Mouse (Mus musculus) forebrain, postnatal 0 days (tissue): ENCODE data around the gene Jund. TPM values are rescaled to one million over a fixed set of nuclear protein-coding genes. Genes with fewer than 3 reads are reported as not detected.

Experiments used
- ATAC-seq: fragments of 200-750 bp; cut with Nextera tagmentation; 2 replicates; pipeline ENCODE4 v1.8.0; 2017; ENCODE audit warnings: mild to moderate bottlenecking, moderate library complexity
- DNase-seq: peaks from one replicate; pipeline ENCODE4 v3.0.0-alpha.2; 2015
- H3K27ac ChIP-seq: fragments of 300-500 bp; sonication (generic); 2 replicates; pipeline ENCODE4 v1.5.1; 2014; ENCODE audit warnings: low read depth, mild to moderate bottlenecking, antibody characterized with exemption, low read length, moderate library complexity, mixed read lengths
- H3K27me3 ChIP-seq: fragments of 300-500 bp; sonication (generic); 2 replicates; pipeline ENCODE4 v1.6.1; 2014; ENCODE audit warnings: mild to moderate bottlenecking, low read length, mixed read lengths; ENCODE audit not compliant: insufficient read depth
- H3K36me3 ChIP-seq: fragments of 300-500 bp; sonication (generic); 2 replicates; pipeline ENCODE4 v1.6.1; 2014; ENCODE audit warnings: mild to moderate bottlenecking, moderate library complexity; ENCODE audit not compliant: insufficient read depth
- H3K4me1 ChIP-seq: fragments of 300-500 bp; sonication (generic); 2 replicates; pipeline ENCODE4 v1.6.1; 2014; ENCODE audit warnings: antibody characterized with exemption; ENCODE audit not compliant: insufficient read depth
- H3K4me2 ChIP-seq: fragments of 300-500 bp; sonication (generic); 2 replicates; pipeline ENCODE4 v1.6.1; 2014; ENCODE audit warnings: low read depth, mild to moderate bottlenecking, moderate library complexity
- H3K4me3 ChIP-seq: fragments of 300-500 bp; sonication (generic); 2 replicates; pipeline ENCODE4 v1.5.1; 2014; ENCODE audit warnings: low read depth, low read length, mixed read lengths
- H3K9ac ChIP-seq: fragments of 300-500 bp; sonication (generic); 2 replicates; pipeline ENCODE4 v1.6.1; 2014; ENCODE audit warnings: mild to moderate bottlenecking
- H3K9me3 ChIP-seq: fragments of 300-500 bp; sonication (generic); 2 replicates; pipeline ENCODE4 v1.6.1; 2016; ENCODE audit warnings: low read length
- CTCF ChIP-seq: sonication (generic); IDR thresholded peaks from 2 replicates; pipeline ENCODE4 v1.5.1; 2016; ENCODE audit warnings: antibody characterized with exemption, control low read depth, low read depth
- WGBS: fragments of 180-500 bp; shearing (Covaris S2); extraction: QIAGEN DNeasy Blood & Tissue Kit; methylation state at CpG from one replicate; pipeline ENCODE4 v1.1.7; 2014; 5-methylcytosine and 5-hydroxymethylcytosine counted together
- polyA plus RNA-seq: library from polyadenylated mRNA; unstranded; fragments of >200 nt; fragmentation: Nextera tagmentation; extraction: Ambion mirVana; gene quantifications from 2 replicates; pipeline ENCODE4 v1.2.1, GENCODE M21; 2015
- total RNA-seq: library from RNA; depleted of rRNA; stranded (reverse); fragments of >200 nt; gene quantifications from 2 replicates; pipeline ENCODE4 v1.2.3, GENCODE M21; 2014

Jund gene
- total and polyA plus RNA-seq, 2 experiments from 2014 or later: 114 to 392 TPM

- H3K27me3 ChIP-seq: no peaks in the 10 kb centered on the region
- TF ChIP-seq CTCF: no peak
- WGBS: 85% methylated on average over 3 of the region's 3 CpGs
Observed at GRCm38 (mm10) chr8:70664631-70665030, 34.1 kb upstream of the Jund start.

GRCm38 (mm10) chr8:70665599-70665998 is 33.1 kb upstream of the Jund start:
- Histone ChIP-seq H3K36me3 (no peaks in the 10 kb centered on the region), H3K4me2 (no peak overlapping the region), H3K4me3 (no peak overlapping the region), H3K27ac (no peak overlapping the region), H3K27me3 (no peaks in the 10 kb centered on the region), H3K9ac (no peak overlapping the region), H3K9me3 (no peaks in the 10 kb centered on the region), H3K4me1 (no peaks in the 10 kb centered on the region)
- no peak for ATAC-seq
- WGBS: 86% methylated on average over 2 of the region's 2 CpGs
- DNase-seq: no peak
- TF ChIP-seq CTCF: no peak

More at GRCm38 (mm10) chr8:70664631-70665030, 34.1 kb upstream of the Jund start:
- no peaks in the 10 kb centered on the region for H3K36me3 ChIP-seq
- DNase-seq: no peak
- no peak overlapping the region for H3K4me2 ChIP-seq
- H3K9me3 ChIP-seq: no peaks in the 10 kb centered on the region
- no peak overlapping the region for H3K27ac ChIP-seq
- ATAC-seq: no peak
- H3K4me3 ChIP-seq: no peak overlapping the region
- no peak overlapping the region for H3K9ac ChIP-seq
- H3K4me1 ChIP-seq: peaks cover 3% of the 10 kb centered on the region; the same call in 1 of the 2 replicates

GRCm38 (mm10) chr8:70667071-70667470 is 31.7 kb upstream of the Jund start:
- ATAC-seq: peak; percentile 79
- DNase-seq: peak; percentile 49

GRCm38 (mm10) chr8:70671615-70672324 is 27.0 kb upstream of the Jund start:
- no peak for TF ChIP-seq CTCF
- WGBS: 61% methylated on average over 10 of the region's 10 CpGs
- no peak for ATAC-seq
- no peak overlapping the region for H3K9ac ChIP-seq
- no peak overlapping the region for H3K4me3 ChIP-seq
- no peak overlapping the region for H3K27ac ChIP-seq
- no peaks in the 10 kb centered on the region for H3K27me3 ChIP-seq
- H3K4me1 ChIP-seq: peaks cover 14% of the 10 kb centered on the region
- no peak for DNase-seq
- H3K9me3 ChIP-seq: no peaks in the 10 kb centered on the region
- no peak overlapping the region for H3K4me2 ChIP-seq
- no peaks in the 10 kb centered on the region for H3K36me3 ChIP-seq

More at GRCm38 (mm10) chr8:70667071-70667470, 31.7 kb upstream of the Jund start:
- TF ChIP-seq CTCF: no peak
- no peaks in the 10 kb centered on the region for H3K27me3 ChIP-seq
- no peak overlapping the region for H3K4me2 ChIP-seq
- no peak overlapping the region for H3K9ac ChIP-seq
- no peak overlapping the region for H3K4me3 ChIP-seq
- H3K27ac ChIP-seq: no peak overlapping the region
- no peaks in the 10 kb centered on the region for H3K9me3 ChIP-seq
- WGBS: 51% methylated on average over 5 of the region's 5 CpGs
- H3K4me1 ChIP-seq: 0 out of 2 replicates have a peak, but pooled peaks cover under 1% of the 10 kb centered on the region
- no peaks in the 10 kb centered on the region for H3K36me3 ChIP-seq

- peaks cover 14% of the 10 kb centered on the region for H3K4me1 ChIP-seq
- H3K27ac ChIP-seq: peak overlapping the region; percentile 91
- H3K9ac ChIP-seq: peak overlapping the region; percentile 53
- peak overlapping the region; percentile 31 for H3K4me3 ChIP-seq
- no peaks in the 10 kb centered on the region for H3K9me3 ChIP-seq
- H3K27me3 ChIP-seq: no peaks in the 10 kb centered on the region
- peaks cover under 1% of the 10 kb centered on the region; the same call in 1 of the 2 replicates for H3K36me3 ChIP-seq
- no peak for TF ChIP-seq CTCF
- 35% methylated on average over 19 of the region's 19 CpGs for WGBS
- peak overlapping the region; percentile 47 for H3K4me2 ChIP-seq
- no peak for ATAC-seq
- peak; percentile 22 for DNase-seq
Observed at GRCm38 (mm10) chr8:70672325-70673078, 26.2 kb upstream of the Jund start.

- peak within 1 kb of the TSS; percentile 66 for H3K4me3 ChIP-seq
Observed at GRCm38 (mm10) chr8:70673079-70673856, 25.5 kb upstream of the Jund start, which contains the start of gene Lsm4. Lsm4 (plus strand) TSS chr8:70673248.

More at GRCm38 (mm10) chr8:70673079-70673856, 25.5 kb upstream of the Jund start, which contains the start of gene Lsm4:
- no peaks in the 10 kb centered on the region for H3K9me3 ChIP-seq
- H3K9ac ChIP-seq: peak within 1 kb of the TSS; percentile 67
- peaks cover 8% of the 10 kb centered on the region for H3K36me3 ChIP-seq
- peak; percentile 82 for TF ChIP-seq CTCF
- peak within 1 kb of the TSS; percentile 96 for H3K27ac ChIP-seq
- H3K4me1 ChIP-seq: peaks cover 14% of the 10 kb centered on the region
- H3K4me2 ChIP-seq: peak within 1 kb of the TSS; percentile 55
- WGBS: under 1% methylated on average over 60 of the region's 60 CpGs
- no peaks in the 10 kb centered on the region for H3K27me3 ChIP-seq
- ATAC-seq (peak; percentile 97), DNase-seq (peak; percentile 100)
